Mouse (Mus musculus) ES-E14 (cell line): Measurements from ENCODE around the gene Rnf135. TPM values are rescaled to one million over a fixed set of nuclear protein-coding genes. Genes with fewer than 3 reads are reported as not detected.
"Not testable (repeated sequence)": the region's sequence is repeated elsewhere in the genome, so short reads cannot be mapped to it uniquely, and the experiment has no call there.

ENCODE experiments used
- DNase-seq: peaks from one replicate; pipeline ENCODE4 v3.0.0-alpha.2; 2013; ENCODE audit warnings: low read depth, low spot score
- H3K27ac ChIP-seq: 2 replicates; pipeline ENCODE4 v1.5.1; 2012; ENCODE audit warnings: low read depth, mild to moderate bottlenecking, low read length, moderate library complexity, mixed read lengths; ENCODE audit not compliant: poor library complexity, insufficient read depth, severe bottlenecking
- H3K36me3 ChIP-seq: 2 replicates; pipeline ENCODE4 v1.6.1; 2012; ENCODE audit warnings: mild to moderate bottlenecking, low read length, moderate library complexity, mixed read lengths; ENCODE audit not compliant: control insufficient read depth, poor library complexity, insufficient read depth, severe bottlenecking
- H3K4me1 ChIP-seq, 2 experiments: fragments of 150-350 bp in 1 of 2; sonication (generic) in 1 of 2; 2 replicates each; pipeline ENCODE4 v1.6.1; 2012; ENCODE audit warnings: low read length in 2 of 2, mild to moderate bottlenecking in 1 of 2, mixed read lengths in 1 of 2; ENCODE audit not compliant: control insufficient read depth in 2 of 2, insufficient read depth in 2 of 2, poor library complexity in 1 of 2
- H3K4me3 ChIP-seq, 2 experiments: fragments of 150-350 bp in 1 of 2; sonication (generic) in 1 of 2; 2 replicates each; pipeline ENCODE4 v1.5.1; 2012; ENCODE audit warnings: low read length in 2 of 2, low read depth in 1 of 2, mild to moderate bottlenecking in 1 of 2, mixed read lengths in 1 of 2; ENCODE audit not compliant: insufficient read depth in 1 of 2, poor library complexity in 1 of 2, severe bottlenecking in 1 of 2
- H3K9ac ChIP-seq: 2 replicates; pipeline ENCODE4 v1.6.1; 2012; ENCODE audit warnings: low read depth, mild to moderate bottlenecking, low read length, mixed read lengths; ENCODE audit not compliant: poor library complexity, insufficient read depth, severe bottlenecking
- H3K9me3 ChIP-seq: fragments of 150-350 bp; sonication (generic); 2 replicates; pipeline ENCODE4 v1.6.1; 2012; ENCODE audit warnings: low read depth, mild to moderate bottlenecking, low read length; ENCODE audit not compliant: control insufficient read depth, insufficient read depth
- CHD2 ChIP-seq: IDR thresholded peaks from 2 replicates; pipeline ENCODE4 v1.6.1; 2014; ENCODE audit warnings: mild to moderate bottlenecking, low read depth, low read length, inconsistent platforms
- HCFC1 ChIP-seq: IDR thresholded peaks from 2 replicates; pipeline ENCODE4 v1.6.1; 2012; ENCODE audit warnings: low read length, inconsistent platforms, borderline replicate concordance; ENCODE audit not compliant: insufficient read depth
- MAFK ChIP-seq: IDR thresholded peaks from 2 replicates; pipeline ENCODE4 v1.6.1; 2014; ENCODE audit warnings: mild to moderate bottlenecking, low read depth, low read length, inconsistent platforms; ENCODE audit not compliant: insufficient read depth
- ZC3H11A ChIP-seq: IDR thresholded peaks from 2 replicates; pipeline ENCODE4 v1.6.1; 2012; ENCODE audit warnings: low read depth, mild to moderate bottlenecking, inconsistent platforms, low read length, borderline replicate concordance
- ZNF384 ChIP-seq: IDR thresholded peaks from 2 replicates; pipeline ENCODE4 v1.6.1; 2012; ENCODE audit warnings: low read depth, low read length, inconsistent platforms
- in situ Hi-C, 2 experiments: fragments of 600-800 bp; cut with MboI; formaldehyde crosslinking; loops; one replicate each; pipeline ENCODE4 v1.15.1; 2025; ENCODE audit warnings: low sequenced_read_pairs in 2 of 2, inconsistent platforms in 1 of 2; ENCODE audit not compliant: unreplicated experiment in 2 of 2
- total RNA-seq: library from RNA; depleted of rRNA; stranded (reverse); fragments of 300-350 nt; gene quantifications from 2 replicates; pipeline ENCODE4 v1.2.3, GENCODE M21; 2012

Rnf135 gene
- total RNA-seq, 1 experiment = 3.4 TPM

DNA sequence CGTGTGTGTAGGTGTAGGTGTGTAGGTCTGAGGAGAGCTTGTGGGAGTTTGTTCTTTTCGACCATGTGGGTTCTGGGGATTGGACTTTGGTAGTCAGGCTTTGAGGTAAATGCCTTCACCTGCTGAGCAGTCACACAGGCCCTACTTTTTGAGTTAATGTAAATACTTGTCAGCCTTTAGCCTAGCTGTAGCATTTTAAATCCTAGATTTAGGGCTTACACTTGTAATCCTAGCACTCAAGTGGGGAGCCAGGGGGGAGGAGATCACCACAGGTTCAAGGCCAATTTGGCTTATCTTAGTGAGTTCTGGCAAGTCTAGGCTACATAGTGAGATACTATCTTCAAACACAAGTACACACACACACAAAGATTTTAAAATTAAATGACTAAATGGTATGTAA, 28.6 kb downstream of the Rnf135 start:
- in situ Hi-C loops = no loop called here
- Histone ChIP-seq H3K9me3 (no peaks in the 10 kb centered on the region), H3K36me3 (peaks cover 5% of the 10 kb centered on the region), H3K27ac (no peak overlapping the region; the same call in 1 of the 2 replicates), H3K4me1 (peaks cover 2 to 4% of the 10 kb centered on the region in 2 experiments; a peak in 3 of 4 replicates), H3K4me3 (no peak overlapping the region), H3K9ac (no peak overlapping the region)
- no peak for DNase-seq
- TF ChIP-seq ZNF384 (no peak), CHD2 (no peak), HCFC1 (no peak), MAFK (no peak), ZC3H11A (no peak)

DNA sequence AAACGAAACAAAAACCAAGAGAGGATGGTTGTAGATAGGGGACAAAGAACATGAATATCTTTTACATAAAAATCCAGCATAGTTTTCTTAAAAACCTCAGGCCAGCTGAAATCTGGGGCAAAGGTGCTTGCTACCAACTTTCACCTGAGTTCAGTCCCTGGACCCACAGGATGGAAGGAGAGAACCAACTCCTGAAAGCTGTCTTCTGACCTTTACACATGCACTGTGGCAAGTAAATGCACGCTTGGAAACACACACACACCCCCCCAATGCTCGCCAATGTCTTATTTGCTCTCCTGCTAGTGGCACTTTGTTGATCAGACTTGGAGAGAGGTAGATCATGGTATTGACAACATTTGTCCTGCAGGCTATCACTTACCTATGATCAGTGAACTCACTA, 31.6 kb downstream of the Rnf135 start:
- in situ Hi-C loops = no loop called here
- TF ChIP-seq HCFC1 (no peak), ZNF384 (no peak), MAFK (no peak), ZC3H11A (no peak), CHD2 (no peak)

DNA sequence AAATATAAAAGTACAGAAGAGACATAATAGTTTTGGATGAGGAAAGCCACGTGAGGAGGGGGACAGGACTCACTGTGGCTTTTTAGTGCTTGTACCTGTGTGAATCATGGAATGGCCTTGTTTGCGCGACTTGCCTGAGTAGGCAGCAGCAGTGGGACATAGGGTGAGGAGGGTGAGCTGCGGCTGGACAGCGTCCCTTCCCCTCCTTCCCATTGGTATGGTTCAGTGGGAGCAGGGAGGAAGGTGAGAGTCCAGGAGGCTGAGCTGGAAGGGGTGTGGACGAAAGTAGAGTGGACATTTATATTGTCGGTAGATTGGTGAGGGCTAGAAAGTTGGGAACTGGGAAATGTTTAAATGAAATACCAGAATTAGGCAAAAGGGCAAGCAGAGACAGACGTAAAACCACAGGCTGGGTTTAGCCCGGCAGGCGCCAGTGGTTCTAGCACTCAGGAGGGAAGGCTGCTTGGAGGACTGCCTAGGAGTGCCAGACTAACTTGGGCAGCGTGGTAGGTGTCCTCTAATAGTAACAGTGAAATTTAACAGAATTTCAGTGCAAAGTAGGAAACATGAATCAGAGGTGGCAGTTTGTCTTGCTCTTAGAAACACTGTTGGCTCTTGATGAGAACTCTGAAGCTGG, 35.1 kb downstream of the Rnf135 start:
- in situ Hi-C loops = no loop called here
- Histone ChIP-seq H3K4me1 (0 out of 4 replicates have a peak, but pooled peaks cover 0 to 1% of the 10 kb centered on the region in 2 experiments), H3K27ac (no peak overlapping the region), H3K4me3 (no peak overlapping the region), H3K9ac (no peak overlapping the region), H3K9me3 (no peaks in the 10 kb centered on the region), H3K36me3 (peaks cover 6% of the 10 kb centered on the region)
- no peak for DNase-seq
- TF ChIP-seq CHD2 = no peak
- TF ChIP-seq ZNF384 = no peak
- TF ChIP-seq HCFC1 = no peak
- no peak for TF ChIP-seq MAFK
- TF ChIP-seq ZC3H11A = no peak

More for the DNA sequence above, 31.6 kb downstream of the Rnf135 start:
- H3K4me1 ChIP-seq = peaks cover 0 to 4% of the 10 kb centered on the region in 2 experiments; a peak in 2 of 4 replicates
- H3K27ac ChIP-seq = no peak overlapping the region
- H3K9ac ChIP-seq = no peak overlapping the region
- H3K36me3 ChIP-seq = peaks cover 5% of the 10 kb centered on the region
- H3K4me3 ChIP-seq = no peak overlapping the region
- H3K9me3 ChIP-seq = no peaks in the 10 kb centered on the region
- no peak for DNase-seq

DNA sequence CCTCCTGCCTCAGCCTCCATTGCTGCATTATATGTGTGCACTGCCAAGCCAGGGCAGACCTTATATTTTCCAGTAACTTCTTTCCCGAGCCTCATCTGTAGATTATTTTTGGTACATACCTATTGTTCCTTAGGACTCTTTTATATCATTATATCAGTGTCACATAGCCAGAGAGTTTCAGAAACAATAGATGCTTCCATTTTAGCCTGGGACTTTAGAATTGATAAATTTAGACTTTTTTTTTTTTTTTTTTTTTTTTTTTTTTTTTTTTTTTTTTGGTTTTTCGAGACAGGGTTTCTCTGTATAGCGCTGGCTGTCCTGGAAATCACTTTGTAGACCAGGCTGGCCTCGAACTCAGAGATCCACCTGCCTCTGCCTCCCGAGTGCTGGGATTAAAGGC, 46.4 kb downstream of the Rnf135 start:
- in situ Hi-C loops, DNase-seq, H3K36me3 ChIP-seq: not testable (repeated sequence)

DNA sequence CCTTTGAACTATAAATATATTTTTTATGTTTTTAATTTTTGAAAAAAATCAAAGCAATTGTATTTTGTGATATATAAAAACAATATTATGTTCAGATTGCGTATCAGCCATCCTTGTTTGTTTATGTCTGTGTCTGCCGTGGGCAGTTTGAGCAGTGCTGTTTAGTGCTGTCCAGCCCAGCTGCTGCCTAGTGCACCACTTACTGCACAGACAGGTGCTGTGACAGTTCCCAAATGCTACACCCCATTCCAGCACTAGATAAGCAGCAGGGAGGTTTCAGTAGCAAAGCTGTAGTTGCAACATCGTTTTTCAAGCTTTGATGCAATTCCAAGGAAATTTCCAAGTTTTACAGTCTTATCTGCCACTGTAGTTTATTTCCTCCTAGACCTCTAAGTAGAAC, 53.6 kb downstream of the Rnf135 start:
- H3K4me1 ChIP-seq = no peaks in the 10 kb centered on the region
- no peak for TF ChIP-seq ZNF384
- no peak for TF ChIP-seq ZC3H11A
- no peak for TF ChIP-seq MAFK
- no peak for TF ChIP-seq CHD2
- TF ChIP-seq HCFC1 = no peak
- H3K9ac ChIP-seq = no peak overlapping the region
- in situ Hi-C loops = no loop called here
- H3K4me3 ChIP-seq = no peak overlapping the region
- H3K9me3 ChIP-seq = no peaks in the 10 kb centered on the region
- peaks cover 4% of the 10 kb centered on the region for H3K36me3 ChIP-seq
- H3K27ac ChIP-seq = no peak overlapping the region
- DNase-seq = no peak

More for the DNA sequence above, 46.4 kb downstream of the Rnf135 start:
- not testable (repeated sequence) for H3K27ac ChIP-seq, H3K9me3 ChIP-seq, H3K4me1 ChIP-seq, H3K9ac ChIP-seq, H3K4me3 ChIP-seq
- peak; percentile 69 for TF ChIP-seq ZNF384
